Mouse (Mus musculus): ENCODE data around the gene Mbd3l2. TPM values are rescaled to one million over a fixed set of nuclear protein-coding genes. Genes with fewer than 3 reads are reported as not detected.
A peak's percentile ranks its signal among the peaks of the same experiment; 100 is the strongest.

The Mbd3l2 gene
- total and polyA plus RNA-seq, 3 experiments, result not detected

DNA sequence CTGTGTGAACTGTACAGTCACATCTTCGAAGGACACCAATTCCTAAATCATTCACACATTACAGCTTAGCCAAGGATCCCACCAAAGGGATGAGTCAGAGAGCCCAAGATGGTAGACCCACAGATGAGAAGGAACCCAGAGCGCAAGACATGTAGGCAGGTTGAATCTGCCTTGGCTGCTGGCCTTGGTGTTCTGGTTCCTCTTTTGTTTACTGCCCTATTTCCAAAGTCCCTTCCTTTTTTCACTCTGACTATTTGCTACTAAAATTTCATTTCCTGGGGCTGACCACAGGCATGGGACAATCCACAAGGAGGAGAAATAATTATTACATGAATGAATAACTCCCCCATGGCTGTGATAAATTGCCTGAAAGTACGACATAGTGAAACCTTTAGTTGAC, 37.6 kb downstream of the Mbd3l2 start:
- Histone ChIP-seq H3K9me3 (replicated peaks; ENCODE audit: low read length) (no peaks in the 10 kb centered on the region), H3K4me2 (ENCODE audit: insufficient read depth, low read depth, poor library complexity, severe bottlenecking) (no peak overlapping the region), H3K36me3 (replicated peaks in 1 of 2; ENCODE audit: control insufficient read depth in 1 of 2, insufficient read depth in 1 of 2, low read length in 1 of 2) (no peaks in the 10 kb centered on the region), H3K4me1 (ENCODE audit: control insufficient read depth in 1 of 2, insufficient read depth in 2 of 2) (peaks cover 0 to 3% of the 10 kb centered on the region in 2 experiments; a peak in 1 of 4 replicates), H3K9ac (ENCODE audit: insufficient read depth, low read depth) (no peak overlapping the region), H3K27me3 (replicated peaks) (no peaks in the 10 kb centered on the region), H3K79me2 (replicated peaks; ENCODE audit: control insufficient read depth, extremely low read depth, insufficient read depth, poor library complexity, severe bottlenecking) (no peaks in the 10 kb centered on the region), H3K27ac (ENCODE audit: insufficient read depth, low read depth) (no peak overlapping the region), H3K4me3 (replicated peaks in 1 of 3; ENCODE audit: low read depth in 2 of 3, low read length in 2 of 3, poor library complexity in 1 of 3) (no peak overlapping the region)
- peak; percentile 2 for DNase-seq (ENCODE audit: extremely low read depth)
- no peak for TF ChIP-seq E2F4 (IDR thresholded peaks at IDR 0.05; ENCODE audit: insufficient replicate concordance, low read depth, low read length)
- TF ChIP-seq MYC (IDR thresholded peaks at IDR 0.05; ENCODE audit: low read depth, low read length), result no peak
- TF ChIP-seq CHD1 (IDR thresholded peaks at IDR 0.05; ENCODE audit: low read depth, low read length), result no peak
- TF ChIP-seq JUND (conservative IDR thresholded peaks at IDR 0.05; ENCODE audit: low read depth, low read length), result no peak
- TF ChIP-seq ZC3H11A (IDR thresholded peaks at IDR 0.05; ENCODE audit: low read depth, low read length), result no peak
- TF ChIP-seq PAX5 (IDR thresholded peaks at IDR 0.05; ENCODE audit: low read length), result no peak
- TF ChIP-seq KAT2A (IDR thresholded peaks at IDR 0.05; ENCODE audit: insufficient replicate concordance, low read length), result no peak
- no peak for TF ChIP-seq MEF2A (IDR thresholded peaks at IDR 0.05; ENCODE audit: borderline replicate concordance, low read depth, low read length)
- TF ChIP-seq TCF12 (IDR thresholded peaks at IDR 0.05; ENCODE audit: low read depth, low read length), result no peak
- TF ChIP-seq IRF4 (IDR thresholded peaks at IDR 0.05; ENCODE audit: low read depth, low read length), result no peak
- dilution Hi-C loops (cut with MboI; ENCODE audit: extremely low pct_ligation_motif_present, extremely low pct_unique_long_range_greater_than_20kb, low sequenced_read_pairs), result no loop called here
- in situ Hi-C loops (cut with MboI; ENCODE audit: low pct_ligation_motif_present, low pct_unique_long_range_greater_than_20kb, low sequenced_read_pairs), result no loop called here

DNA sequence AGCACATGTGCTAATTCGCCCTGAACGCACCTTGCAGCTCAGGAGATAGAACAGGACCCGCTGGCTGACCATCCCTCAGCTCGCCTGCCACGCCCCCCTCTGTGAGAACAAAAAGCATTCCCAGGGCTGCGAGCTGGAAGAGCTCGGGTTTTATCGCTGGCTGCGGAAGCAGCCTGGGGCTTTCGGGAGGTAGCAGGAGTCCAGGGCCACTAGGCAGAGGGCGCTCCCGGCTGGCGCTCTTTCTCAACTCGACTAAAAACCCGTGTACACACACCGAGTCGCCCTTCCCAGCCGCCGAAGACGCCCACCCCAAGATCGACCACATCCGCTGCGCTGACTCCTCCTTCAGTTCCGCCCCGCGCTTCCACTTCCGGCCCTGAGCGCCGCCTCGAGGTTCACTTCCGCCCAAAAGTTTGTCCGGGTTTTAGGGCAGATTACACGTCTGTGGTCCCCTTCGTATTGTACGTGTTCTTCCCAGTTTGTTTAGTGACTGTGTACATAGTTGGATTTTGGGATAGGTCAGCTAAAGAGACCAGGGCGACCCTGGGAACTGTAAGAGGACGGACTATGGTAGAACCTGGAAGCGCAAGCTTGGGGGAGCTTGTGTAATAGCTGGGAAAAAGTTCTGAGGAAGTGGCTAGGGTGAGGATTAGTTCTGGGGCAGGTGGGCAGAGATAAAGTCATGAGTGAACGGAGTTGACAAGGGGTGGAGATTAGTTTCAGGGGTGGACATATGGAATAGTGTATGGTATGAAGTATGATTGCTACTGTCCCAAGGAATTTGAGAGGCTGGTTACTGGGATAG, 43.1 kb downstream of the Mbd3l2 start:
- no peak for DNase-seq (ENCODE audit: extremely low read depth)
- H3K36me3 ChIP-seq (replicated peaks in 1 of 2; ENCODE audit: control insufficient read depth in 1 of 2, insufficient read depth in 1 of 2, low read length in 1 of 2), result no peaks in the 10 kb centered on the region
- H3K79me2 ChIP-seq (replicated peaks; ENCODE audit: control insufficient read depth, extremely low read depth, insufficient read depth, poor library complexity, severe bottlenecking), result no peaks in the 10 kb centered on the region
- no peaks in the 10 kb centered on the region for H3K9me3 ChIP-seq (replicated peaks; ENCODE audit: low read length)
- H3K4me1 ChIP-seq (ENCODE audit: control insufficient read depth in 1 of 2, insufficient read depth in 2 of 2), result no peaks in the 10 kb centered on the region
- in situ Hi-C loops (cut with MboI; ENCODE audit: low pct_ligation_motif_present, low pct_unique_long_range_greater_than_20kb, low sequenced_read_pairs), result no loop called here
- no peak overlapping the region for H3K4me2 ChIP-seq (ENCODE audit: insufficient read depth, low read depth, poor library complexity, severe bottlenecking)
- H3K9ac ChIP-seq (ENCODE audit: insufficient read depth, low read depth), result no peak overlapping the region
- H3K27ac ChIP-seq (ENCODE audit: insufficient read depth, low read depth), result no peak overlapping the region
- no peak overlapping the region for H3K4me3 ChIP-seq (replicated peaks in 1 of 3; ENCODE audit: low read depth in 2 of 3, low read length in 2 of 3, poor library complexity in 1 of 3)
- dilution Hi-C loops (cut with MboI; ENCODE audit: extremely low pct_ligation_motif_present, extremely low pct_unique_long_range_greater_than_20kb, low sequenced_read_pairs), result no loop called here
- no peaks in the 10 kb centered on the region for H3K27me3 ChIP-seq (replicated peaks)
- TF ChIP-seq KAT2A (IDR thresholded peaks at IDR 0.05; ENCODE audit: insufficient replicate concordance, low read length) (no peak), MAZ (IDR thresholded peaks at IDR 0.05; ENCODE audit: low read depth, low read length) (no peak), POLR2AphosphoS2 (IDR thresholded peaks at IDR 0.05; ENCODE audit: low read depth, low read length) (no peak), USF1 (IDR thresholded peaks at IDR 0.05; ENCODE audit: low read depth, low read length) (no peak), GABPA (IDR thresholded peaks at IDR 0.05; ENCODE audit: insufficient replicate concordance, low read depth, low read length) (no peak), MEF2A (IDR thresholded peaks at IDR 0.05; ENCODE audit: borderline replicate concordance, low read depth, low read length) (no peak)

All from CH12.LX (cell line).